Mouse (Mus musculus): ENCODE results near the gene Arfgap3.
"Not testable (repeated sequence)": the region's sequence is repeated elsewhere in the genome, so short reads cannot be mapped to it uniquely, and the experiment has no call there.

The Arfgap3 gene

DNA sequence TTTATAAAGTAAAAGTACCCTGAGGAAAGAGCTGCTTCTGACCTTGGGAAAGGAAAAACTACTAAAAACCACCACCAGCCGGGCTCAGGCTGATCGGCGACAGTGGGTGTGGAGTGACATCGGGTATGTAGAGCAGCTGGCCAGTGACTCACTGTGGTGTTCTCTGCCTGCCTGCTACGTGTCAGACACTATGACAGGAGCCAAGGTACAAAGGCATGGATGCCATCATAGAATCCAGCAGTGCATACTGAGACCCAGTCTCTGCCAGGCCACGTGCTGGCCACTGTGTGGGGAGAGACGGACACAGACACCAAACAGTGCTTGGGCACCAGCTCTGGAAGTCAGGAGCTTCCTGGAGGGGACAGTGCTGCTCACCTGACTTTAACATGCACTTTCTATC, 5.1 kb downstream of the Arfgap3 start:
- no peak for DNase-seq

DNA sequence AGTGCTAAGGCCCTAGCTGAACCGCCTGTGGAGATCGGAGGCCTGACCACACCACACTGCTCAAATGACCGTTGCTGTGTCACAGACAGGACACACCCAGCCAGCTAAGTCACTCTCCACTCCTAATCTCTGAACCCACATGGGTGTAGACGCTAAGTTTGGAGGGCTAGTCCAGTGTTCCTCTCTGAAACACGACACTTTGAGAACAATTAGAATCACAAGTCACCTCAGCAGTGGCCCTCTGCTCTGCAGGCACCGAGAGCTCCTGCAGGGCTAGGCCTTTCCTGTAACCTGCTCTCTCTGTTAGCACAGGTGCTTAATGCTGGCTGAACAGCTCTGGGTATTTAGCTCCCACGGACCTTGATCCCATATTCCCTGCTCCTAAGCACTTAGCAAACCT, 5.9 kb downstream of the Arfgap3 start:
- DNase-seq: no peak

DNA sequence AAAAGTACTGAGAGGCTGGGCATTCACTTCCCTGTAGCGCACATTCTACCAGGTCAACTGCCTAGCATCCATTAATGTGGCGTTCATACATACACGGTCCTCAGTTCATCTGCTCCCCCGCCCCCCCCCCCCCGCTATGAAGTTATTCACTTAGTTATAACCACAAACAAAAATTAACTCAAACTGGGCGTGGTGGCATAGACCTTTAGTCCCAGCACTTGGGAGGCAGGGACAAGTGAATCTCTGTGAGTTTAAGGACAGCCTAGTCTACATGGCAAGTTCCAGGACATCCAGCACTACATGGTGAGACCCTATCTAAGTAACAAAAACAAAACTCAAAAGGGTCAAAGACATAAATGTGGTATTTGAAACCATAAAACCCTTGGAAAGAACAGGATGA, 11.1 kb downstream of the Arfgap3 start:
- DNase-seq: no peak

DNA sequence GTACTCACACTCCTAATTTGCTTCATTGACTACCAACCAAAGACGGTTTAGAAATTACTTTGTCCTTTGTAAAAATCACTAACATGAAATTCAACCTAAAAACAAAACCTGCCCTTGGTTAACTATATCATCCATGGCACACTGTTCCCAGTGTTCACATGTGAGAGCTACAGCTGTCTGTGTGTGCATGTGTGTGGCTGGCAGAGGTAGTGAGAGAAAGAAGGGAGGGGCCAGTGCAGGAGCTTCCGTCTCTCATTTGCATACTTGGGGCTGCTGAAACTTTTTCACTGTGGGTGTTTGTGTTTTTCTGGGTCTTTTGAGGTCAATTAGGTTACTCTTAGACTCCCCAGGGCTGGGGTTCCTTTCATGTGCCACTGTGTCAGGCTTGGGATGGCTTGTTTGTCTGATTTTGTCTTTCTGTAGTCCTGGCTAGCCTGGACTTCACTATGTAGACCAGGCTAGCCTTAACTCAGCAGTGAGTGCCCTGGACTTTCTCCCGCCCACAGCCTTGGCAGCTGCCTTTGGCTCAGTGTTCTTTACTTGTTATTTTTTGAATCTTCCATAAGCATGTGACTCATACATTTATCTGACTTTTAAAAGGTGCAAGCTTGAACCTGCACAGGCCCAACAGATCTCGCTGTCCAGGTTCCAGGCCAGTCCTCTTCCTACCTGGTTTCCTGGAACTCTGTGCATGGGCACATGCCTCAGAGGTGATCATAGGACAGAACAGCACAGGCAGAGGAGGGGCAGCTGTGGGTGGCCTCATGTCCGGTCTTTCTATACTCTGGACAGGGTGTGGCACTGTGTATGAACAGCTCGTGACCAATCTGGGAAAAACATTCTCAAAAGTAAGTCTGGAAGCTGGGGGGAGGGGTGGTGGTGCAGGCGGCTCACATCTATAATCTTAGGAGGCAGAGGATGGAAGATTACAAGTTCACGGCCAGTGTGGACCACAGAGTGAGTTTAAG, 11.9 kb downstream of the Arfgap3 start:
- DNase-seq: no peak

DNA sequence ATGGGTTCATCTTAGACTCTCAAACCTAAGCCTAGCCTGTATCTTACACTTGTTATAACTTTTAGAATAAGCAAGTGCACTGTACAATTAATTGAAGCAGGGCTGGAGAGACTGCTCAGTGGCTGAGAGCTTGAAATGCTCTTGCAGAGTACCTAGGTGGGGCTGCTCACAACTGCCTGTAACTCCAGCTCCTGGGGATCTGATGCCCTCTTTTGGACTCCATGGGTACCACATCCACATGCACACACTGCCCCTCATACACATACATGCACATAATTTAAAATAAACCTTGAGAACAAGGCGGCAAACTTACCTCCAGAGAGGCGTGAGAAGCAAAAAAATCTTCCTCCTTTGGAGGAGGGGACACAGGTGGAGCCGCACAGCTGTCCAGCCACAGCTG, 17.7 kb downstream of the Arfgap3 start:
- no peak for DNase-seq

DNA sequence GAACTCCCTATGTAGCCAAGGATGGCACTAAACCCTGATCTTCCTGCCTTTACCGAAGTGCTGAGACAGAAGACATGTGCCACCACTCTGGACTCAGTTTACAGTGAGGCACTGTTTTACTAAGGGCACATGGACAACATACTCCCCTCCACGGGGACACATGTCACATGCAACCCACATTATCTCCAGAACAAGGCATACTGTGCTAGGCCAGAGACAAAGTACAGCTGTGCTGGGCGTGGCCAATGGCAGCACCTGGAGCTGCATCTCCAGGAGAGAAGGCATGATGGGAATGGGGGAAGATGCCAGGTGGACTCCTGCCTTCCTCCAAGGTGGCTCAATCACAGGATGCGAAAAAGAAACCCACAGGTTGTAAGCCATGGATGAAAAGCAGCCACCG, 21.1 kb downstream of the Arfgap3 start:
- DNase-seq: no peak

DNA sequence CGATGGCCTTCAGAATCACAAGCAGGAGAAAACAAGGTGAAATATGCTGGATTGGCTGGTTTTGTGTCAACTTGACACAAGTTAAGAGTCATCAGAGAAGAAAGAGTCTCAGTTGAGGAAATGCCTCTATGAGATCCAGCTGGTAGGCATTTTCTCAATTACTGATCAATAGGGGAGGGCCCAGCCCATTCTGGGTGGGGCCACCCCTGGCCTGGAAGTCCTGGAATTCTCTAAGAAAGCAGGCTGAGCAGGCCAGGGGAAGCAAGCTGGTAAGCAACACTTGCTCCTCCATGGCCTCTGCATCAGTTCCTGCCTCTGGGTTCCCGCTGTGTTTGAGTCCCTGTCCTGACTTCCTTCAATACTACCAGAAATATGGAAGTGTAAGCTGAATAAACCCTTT, 27.0 kb downstream of the Arfgap3 start:
- no peak for DNase-seq

DNA sequence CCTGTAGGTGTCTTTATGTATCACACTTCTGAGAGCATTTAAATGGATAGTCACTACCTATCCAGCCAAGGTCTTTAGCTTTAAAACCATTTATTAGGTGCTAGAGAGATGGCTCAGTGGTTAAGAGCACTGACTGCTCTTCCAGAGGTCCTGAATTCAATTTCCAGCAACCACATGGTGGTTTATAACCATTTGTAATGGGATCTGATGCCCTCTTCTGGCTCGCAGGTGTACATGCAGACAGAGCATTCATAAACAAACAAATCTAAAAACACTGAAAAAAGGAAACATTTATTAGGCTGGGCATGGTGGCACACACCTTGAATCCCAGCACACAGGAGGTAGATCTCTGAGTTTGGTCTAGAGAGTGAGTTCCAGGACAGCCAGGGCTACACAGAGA, 35.1 kb downstream of the Arfgap3 start:
- DNase-seq: no peak

DNA sequence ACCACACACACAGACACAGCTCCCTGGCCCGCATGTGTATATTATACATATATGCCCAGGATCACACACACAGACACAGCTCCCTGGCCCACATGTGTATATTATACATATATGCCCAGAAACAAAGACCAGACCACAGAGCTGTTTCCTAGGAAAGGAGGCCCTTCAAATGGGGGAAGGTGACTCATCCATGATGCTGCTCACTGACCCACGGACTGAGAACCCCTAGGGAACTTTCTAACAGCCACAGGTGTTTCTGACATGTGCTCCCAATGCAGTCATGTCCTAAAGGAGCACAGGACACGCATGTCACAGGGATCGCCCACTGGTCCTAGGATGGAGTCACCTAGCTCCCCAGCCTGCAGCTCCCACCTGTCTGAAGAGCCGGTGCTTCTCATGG, 40.2 kb downstream of the Arfgap3 start:
- DNase-seq: no peak

DNA sequence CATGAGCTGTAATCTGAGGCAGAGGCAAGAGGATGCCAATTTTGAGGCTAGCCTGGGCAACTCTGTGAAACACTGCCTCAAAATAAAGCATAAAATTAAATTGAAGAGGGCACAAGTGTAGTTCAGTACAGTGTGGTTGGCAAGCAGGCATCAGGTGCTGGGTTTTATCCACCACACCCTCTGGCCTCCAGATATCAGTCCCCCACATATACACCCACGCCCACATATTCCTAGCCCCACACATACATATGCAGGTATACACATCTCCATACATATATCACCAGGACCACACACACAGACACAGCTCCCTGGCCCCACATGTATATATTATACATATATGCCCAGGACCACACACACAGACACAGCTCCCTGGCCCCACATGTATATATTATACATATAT, 41.3 kb downstream of the Arfgap3 start:
- not testable (repeated sequence) for DNase-seq

DNA sequence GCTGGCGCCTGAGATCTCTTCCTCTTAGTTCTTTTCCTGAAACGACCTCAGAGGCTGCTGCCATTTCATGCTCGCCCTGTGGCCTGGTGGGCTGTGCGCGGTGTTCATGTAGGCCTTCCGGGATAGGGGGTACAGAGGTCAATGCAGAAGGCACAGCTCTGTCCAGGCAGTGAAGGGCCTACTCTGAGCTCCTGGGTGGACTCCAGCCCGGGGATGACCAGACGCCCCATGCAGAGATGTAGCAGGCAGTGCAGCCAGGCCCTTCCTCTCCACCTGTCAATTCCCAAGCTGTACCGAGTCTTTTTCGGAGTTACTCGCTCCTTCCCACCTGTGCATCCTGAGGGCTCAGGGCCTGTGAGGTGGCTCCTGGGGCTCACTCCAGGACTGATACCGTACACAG, 43.9 kb downstream of the Arfgap3 start:
- no peak for DNase-seq

DNA sequence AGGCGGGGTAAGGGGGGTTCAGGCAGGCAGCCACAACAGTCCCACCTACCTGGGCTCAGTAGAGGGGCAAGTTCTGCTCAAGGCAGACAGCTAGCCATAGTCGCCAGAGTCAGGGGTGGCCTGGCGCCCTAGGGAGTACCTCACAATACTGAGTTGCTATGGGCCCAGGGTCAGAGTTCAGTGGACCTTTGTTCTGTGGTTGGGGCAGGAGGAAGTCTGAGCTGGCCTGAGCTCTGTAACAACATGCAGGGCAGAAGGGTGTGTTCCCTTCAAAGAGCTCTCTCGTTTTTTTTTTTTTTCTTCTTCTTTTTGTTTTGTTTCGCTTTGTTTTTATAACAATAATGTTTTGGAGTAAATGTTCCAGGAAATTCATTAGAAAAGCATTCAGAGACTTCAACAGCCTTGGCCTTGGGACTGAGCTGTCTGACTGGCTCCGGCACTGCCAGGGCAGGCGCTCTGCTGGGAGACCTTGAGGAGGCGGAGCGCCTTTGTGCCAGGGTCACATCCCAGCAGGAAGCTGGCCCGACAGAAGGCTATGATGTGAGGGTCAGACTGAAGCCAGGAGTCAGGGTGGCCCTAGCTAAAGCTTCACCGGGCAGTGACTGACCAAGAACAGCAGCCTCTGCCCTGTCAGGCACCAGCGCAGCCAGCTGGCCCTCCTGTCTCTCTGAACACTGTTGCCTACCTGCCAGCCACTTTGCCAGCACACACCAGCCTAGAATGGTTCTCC, 44.7 kb downstream of the Arfgap3 start:
- DNase-seq: no peak

DNA sequence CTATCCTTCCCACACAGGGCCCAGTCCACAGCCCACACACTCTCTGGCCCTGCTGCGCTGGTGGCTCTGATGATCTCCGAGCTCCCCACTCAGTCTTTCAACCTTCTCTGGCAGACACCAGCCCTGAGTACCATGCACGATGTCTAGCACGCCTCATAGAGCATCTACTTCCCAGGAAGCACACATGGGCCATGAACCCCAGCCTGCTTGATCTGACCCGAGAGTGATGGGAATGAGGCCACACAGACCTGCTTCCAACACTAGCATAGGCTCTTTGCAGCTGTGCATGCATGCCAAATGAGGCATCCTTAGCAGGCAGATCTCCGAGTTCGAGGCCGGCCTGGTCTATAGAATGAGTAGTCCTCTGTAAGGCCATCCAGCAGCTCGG, 45.2 kb downstream of the Arfgap3 start:
- no peak for DNase-seq

DNA sequence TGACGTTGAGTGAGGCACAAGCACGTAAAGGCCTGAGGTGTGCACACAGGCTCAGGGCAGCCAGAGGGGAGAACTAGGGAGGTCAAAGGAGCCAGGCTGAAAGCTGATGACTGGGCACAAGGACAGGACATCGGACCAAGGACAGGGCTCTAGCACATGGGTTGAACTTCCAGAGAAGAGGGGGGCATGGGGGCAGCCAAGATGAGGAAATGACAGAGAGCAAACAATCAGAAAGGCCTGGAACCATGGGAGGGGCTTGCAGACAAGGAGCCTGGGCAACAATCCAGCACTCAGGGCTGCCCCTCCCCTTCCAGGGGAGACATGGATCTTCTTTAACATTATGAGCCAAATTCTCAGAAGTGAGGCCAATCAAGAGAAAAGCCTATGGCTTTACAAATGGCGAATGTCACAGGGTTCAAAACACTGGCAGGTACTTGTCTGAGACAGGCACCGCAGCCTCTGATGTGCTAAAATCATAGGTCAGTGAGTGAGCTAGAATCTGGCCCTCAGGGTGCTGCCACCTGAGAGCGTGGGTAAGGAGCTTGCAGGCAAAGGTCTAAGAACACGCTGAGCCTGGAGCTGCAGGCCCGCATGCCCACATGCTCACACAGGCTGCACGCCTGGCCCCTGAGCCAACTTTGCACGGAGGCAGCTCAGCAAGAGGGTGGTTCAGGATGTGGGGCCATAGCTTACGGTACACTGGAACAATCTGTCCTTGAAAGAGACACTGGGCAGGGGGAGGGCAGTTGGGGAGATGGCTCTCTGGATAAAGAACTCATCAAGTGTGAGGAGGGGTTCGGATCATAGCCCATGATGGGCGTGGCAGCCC, 46.2 kb downstream of the Arfgap3 start:
- no peak for DNase-seq

DNA sequence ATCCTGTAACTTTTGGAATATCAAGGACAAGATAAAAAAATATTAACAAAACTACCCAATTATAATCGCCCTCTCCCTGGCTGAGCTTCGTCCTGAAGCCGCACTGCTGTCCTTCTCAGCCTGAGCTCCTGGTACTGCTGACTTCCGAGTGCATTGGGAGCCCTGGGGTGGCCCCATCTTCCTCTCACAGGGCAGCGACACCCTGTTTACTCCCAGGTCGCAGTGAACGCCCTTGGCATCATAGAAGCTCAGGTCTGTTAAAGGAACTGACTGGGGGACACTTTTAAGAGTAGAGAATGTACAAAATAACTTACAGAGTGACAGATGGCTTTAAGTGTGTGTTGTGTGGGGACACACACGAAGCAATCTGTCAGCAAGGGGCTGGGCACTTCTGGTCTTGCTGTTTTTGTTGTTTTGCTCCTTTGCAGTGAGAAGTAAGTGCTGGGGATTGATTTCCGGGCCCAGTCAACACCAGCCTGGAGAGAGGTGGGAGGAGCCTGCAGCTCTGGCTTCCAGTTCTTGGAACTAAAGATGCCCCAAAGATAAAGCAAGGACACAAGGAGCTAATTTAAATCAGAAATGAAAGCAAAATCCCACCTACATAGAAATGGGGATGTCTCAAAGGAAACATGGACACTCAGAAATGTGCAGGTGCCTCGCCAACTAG, 50.0 kb downstream of the Arfgap3 start:
- no peak for DNase-seq

DNA sequence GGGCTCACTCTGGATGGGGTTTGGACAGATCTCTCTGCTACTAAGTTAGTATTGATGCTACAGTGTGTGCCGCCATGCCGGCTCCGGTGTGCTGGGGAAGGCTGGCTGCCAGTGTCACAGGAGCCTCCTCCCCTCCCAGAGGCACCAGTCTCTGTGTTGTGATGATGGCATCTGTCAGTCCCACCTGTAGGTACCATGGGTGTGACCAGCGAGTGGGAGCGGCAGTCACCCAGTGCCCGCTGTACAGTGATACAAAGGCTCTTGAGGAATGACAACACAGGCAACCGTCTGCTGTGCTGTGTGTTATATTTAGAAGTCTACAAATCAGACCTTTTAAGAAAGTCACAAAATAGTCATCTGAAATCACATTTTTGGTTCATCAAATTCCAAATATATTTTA, 50.6 kb downstream of the Arfgap3 start:
- DNase-seq: no peak

DNA sequence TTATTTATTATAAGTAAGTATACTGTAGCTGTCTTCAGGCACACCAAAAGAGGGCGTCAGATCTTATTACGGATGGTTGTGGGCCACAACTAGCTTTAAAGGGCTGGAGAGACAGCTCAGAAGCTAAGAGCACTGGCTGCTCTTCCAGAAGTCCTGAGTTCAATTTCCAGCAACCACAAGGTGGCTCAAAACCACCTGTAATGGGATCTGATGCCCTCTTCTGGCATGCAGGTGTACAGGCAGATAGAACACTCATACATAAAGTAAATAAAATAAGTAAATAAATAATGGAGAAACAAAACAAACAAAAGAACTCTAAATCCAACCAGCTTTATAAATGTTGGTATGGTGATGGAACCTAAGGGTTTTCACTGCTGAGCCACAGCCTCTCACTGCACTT, 51.2 kb downstream of the Arfgap3 start:
- no peak for DNase-seq

DNA sequence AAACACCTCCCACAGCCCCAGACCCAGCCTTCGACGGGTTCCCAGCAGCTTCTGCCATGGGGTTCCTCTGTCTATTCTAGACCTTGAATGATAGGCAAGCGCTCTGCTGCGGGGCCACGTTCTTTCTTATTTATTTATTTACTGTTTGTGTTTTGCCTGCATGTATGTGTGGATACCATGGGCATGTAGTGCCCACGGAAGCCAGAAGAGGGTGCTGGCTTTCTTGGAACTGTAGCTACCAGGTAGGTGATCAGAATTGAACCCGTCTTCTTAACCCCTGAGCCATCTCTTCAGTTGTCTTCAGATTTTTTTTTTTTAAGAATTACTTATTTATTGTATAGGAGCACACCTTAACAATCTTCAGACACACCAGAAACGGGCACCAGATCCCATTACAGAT, 51.7 kb downstream of the Arfgap3 start:
- DNase-seq: no peak

DNA sequence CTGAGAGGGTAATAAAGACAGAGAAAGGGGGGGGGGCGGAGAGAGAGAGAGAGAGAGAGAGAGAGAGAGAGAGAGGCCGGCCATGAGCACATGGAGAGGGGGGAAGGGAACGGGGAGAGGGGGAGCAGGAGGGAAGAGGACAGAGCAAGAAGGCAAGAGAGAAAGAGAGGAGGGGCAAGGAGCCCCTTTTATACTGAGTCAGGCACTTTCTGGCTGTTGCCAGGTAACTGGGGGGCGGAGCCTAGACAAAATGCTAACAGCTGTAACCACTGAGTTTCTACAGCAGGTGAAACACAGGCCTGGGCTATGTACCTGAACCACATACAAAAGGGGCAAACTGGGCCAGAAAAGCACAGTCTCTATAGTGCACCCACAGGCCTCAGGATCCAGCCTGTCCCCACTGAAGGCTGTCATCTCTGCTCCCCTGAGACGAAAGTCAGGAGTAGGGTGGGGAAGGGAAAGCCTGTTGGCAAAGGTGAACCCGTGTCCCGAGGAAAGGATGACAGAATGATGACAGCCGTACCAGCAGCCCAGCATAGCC, 53.2 kb downstream of the Arfgap3 start:
- DNase-seq: no peak

DNA sequence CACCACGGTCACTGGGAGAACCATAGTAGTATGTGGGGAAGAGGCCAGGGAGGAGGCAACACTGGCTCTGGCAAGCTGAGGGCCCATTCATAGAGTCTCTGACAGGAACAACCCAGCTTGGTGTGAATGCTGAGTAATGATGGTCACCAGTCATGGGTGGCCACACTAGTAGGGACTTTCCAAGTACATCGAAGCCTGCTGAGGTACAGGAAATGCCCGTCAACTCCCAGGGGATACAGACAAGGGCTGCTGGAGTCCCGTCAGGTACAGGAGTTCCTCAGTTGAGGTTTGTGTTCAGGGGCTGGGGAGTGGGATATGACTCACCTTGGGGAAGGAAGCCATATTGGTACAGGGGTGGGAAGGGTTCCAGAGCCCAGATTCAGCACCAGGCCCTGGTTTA, 54.0 kb downstream of the Arfgap3 start:
- no peak for DNase-seq

DNA sequence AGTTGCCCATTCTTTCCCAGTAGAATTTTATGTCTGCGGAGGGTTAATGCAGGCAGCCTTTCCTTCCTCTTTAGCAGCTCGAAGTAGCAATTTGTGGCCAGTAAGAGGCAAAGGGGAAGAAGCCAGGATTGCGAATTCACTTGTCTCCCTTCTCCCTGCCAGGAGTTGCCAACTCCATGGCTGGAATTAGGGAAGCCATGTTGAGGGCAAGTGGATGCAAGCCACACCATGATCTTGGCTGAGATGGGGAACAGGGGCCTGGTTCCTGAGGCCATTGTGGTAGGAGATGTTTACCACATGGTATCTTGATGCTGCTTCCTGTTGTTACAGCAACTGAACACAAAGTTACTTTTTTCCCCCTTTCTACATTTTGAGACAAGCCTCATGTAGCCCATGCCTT, 55.1 kb downstream of the Arfgap3 start:
- no peak for DNase-seq
